Mouse (Mus musculus) erythroblast, embryonic 14.5 days (primary cell): ENCODE measurements around the gene Mindy1.

Experiments used
- GATA1 ChIP-seq: IDR thresholded peaks from 2 replicates; pipeline ENCODE4 v1.6.1; 2012; ENCODE audit warnings: low read length, inconsistent platforms, mixed read lengths
- TAL1 ChIP-seq: IDR thresholded peaks from 3 replicates; pipeline ENCODE4 v1.6.1; 2012; ENCODE audit warnings: low read length, inconsistent platforms, mixed read lengths

- TF ChIP-seq GATA1, result no peak
- no peak for TF ChIP-seq TAL1
These were observed 38.0 kb downstream of the Mindy1 start for GRCm38 (mm10) chr3:95319110-95319509.
